Mouse (Mus musculus): ENCODE measurements around the gene Large2. TPM values are rescaled to one million over a fixed set of nuclear protein-coding genes. Genes with fewer than 3 reads are reported as not detected.

Large2 gene
- polyA plus RNA-seq, 1 experiment = 0.31 TPM

DNA sequence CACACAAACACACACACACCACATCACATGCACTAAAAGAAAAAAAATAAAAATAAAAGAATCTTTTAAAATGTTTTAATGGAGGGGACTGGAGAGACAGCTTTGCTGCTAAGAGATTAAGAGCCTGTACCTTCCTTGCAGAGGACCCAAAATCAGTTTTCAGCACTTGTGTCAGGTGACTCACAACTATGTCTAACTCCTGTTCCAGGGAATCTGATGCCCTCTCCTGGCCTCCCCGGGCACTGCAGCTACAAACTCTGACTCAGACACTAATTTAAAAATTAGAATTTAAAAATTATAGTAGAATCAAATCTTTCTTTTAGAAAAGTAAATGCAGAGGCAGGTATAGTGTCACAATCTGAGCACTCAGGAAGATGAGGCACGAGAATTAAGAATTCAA, 52.0 kb downstream of the Large2 start:
- H3K4me3 ChIP-seq (ENCODE audit: insufficient read depth, low read length) = no peak overlapping the region
- no peak overlapping the region for H3K27ac ChIP-seq (ENCODE audit: insufficient read depth, low read length)
- H3K4me1 ChIP-seq (ENCODE audit: control insufficient read depth, insufficient read depth, low read length) = no peaks in the 10 kb centered on the region
- TF ChIP-seq CTCF (IDR thresholded peaks at IDR 0.05; ENCODE audit: extremely low read depth, insufficient read depth, low read length) (peak; percentile 42), POLR2A (IDR thresholded peaks at IDR 0.05; ENCODE audit: extremely low read depth, insufficient read depth, low read length) (no peak)

DNA sequence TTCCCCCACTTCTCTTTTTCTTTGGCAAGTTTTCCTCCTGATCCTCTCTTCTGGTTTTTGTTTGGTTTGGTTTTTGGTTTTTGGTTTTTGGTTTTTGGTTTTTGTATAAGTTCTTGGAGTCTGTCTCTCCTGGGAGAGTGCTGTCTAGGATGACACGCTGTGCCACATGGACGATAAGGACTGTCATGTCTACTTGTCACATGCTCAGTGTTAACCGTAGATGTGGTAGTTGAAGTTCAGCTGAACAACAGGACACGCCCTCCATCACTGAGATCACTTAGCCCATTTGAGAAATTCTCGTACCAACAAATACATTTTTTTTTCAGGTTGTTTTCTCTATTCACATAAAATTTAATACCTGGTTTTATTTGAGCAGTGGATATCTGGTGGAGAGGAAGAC, 57.4 kb downstream of the Large2 start:
- TF ChIP-seq POLR2A (IDR thresholded peaks at IDR 0.05; ENCODE audit: extremely low read depth, insufficient read depth, low read length) (no peak), CTCF (IDR thresholded peaks at IDR 0.05; ENCODE audit: extremely low read depth, insufficient read depth, low read length) (no peak)
- no peak overlapping the region for H3K27ac ChIP-seq (ENCODE audit: insufficient read depth, low read length)
- H3K4me3 ChIP-seq (ENCODE audit: insufficient read depth, low read length) = no peak overlapping the region
- peaks cover 1% of the 10 kb centered on the region for H3K4me1 ChIP-seq (ENCODE audit: control insufficient read depth, insufficient read depth, low read length)

DNA sequence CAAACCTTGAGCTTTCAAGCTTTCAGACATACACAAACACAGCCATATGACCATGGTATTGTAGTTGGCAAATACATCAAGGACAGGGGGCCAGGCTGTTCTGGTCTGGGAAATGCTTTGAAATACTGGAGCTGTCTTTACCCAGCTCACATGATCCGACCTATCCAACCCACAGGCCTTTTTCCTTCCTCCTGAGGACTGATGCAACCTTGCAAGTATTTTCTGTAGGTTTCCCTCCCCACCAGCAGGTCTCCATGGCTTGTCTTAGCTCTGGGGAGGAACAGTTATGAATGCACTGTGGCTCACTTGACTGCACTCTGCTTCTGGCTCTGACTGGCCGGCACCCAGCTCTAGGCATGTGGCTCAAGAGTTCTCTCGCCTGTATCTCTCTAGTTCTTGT, 58.0 kb downstream of the Large2 start:
- no peak for TF ChIP-seq POLR2A (IDR thresholded peaks at IDR 0.05; ENCODE audit: extremely low read depth, insufficient read depth, low read length)
- TF ChIP-seq CTCF (IDR thresholded peaks at IDR 0.05; ENCODE audit: extremely low read depth, insufficient read depth, low read length) = no peak
- H3K27ac ChIP-seq (ENCODE audit: insufficient read depth, low read length) = no peak overlapping the region
- H3K4me1 ChIP-seq (ENCODE audit: control insufficient read depth, insufficient read depth, low read length) = peaks cover 4% of the 10 kb centered on the region
- no peak overlapping the region for H3K4me3 ChIP-seq (ENCODE audit: insufficient read depth, low read length)

Other genes with a start within 250 kb of the Large2 start
- gene Pex16, start 193 bp downstream of the Large2 start, polyA plus RNA-seq (2012; rRNA removed) = 45.5 and 50.3 TPM in 2 replicates
- 4.2 and 4.4 TPM in 2 replicates for gene 1700029I15Rik, start 7.7 kb upstream of the Large2 start, polyA plus RNA-seq (2012; rRNA removed)
- 320 and 321 TPM in 2 replicates for gene Mapk8ip1, start 26.4 kb upstream of the Large2 start, polyA plus RNA-seq (2012; rRNA removed)
- 99.9 and 108 TPM in 2 replicates for gene Cry2, start 59.2 kb upstream of the Large2 start, polyA plus RNA-seq (2012; rRNA removed)
- gene Slc35c1, start 85.7 kb upstream of the Large2 start, polyA plus RNA-seq (2012; rRNA removed) = 14.0 and 14.2 TPM in 2 replicates
- gene Chst1, start 224.8 kb upstream of the Large2 start, polyA plus RNA-seq (2012; rRNA removed) = 235 and 243 TPM in 2 replicates